Mouse (Mus musculus): ENCODE measurements at regions not wholly inside any gene's neighbourhood (a gene's known extent, or its start where the extent isn't known, plus 50 kb on each side); places are given as distances from the start of the nearest gene placed in this dataset.
A peak's percentile ranks its signal among the peaks of the same experiment; 100 is the strongest.

DNA sequence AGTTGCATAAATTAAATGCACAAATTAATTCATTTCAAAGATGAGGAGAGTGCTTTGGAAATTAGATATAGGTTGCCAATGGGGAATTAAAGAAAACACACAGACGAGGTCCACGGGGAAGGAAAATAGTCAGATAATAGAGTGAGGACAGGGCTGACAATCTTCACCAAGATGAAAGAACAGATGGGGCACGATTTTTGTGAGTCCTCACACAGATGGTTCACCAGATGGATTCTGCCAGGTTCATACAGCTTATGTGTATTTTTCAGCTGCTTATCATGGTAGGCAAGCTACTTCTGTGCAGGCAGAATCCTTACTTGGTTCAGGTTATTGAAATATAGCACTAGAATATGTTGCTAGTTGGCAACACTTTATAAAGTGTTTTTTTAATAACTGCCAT is 1585.4 kb upstream of the Igfbp7 start:
- TF ChIP-seq CTCF (IDR thresholded peaks at IDR 0.05) = no peak
- intact Hi-C loops (cut with DNase I) = loop anchor here (10.0 kb wide), 1 partner anchor 408 kb away; no protein-coding TSS in a partner anchor
- Histone ChIP-seq H3K4me3 (no peak overlapping the region), H3K27ac (no peak overlapping the region)
- DNase-seq (ENCODE audit: extremely low spot score in 1 of 2, low spot score in 2 of 2) = peak; percentile 26 to 31

DNA sequence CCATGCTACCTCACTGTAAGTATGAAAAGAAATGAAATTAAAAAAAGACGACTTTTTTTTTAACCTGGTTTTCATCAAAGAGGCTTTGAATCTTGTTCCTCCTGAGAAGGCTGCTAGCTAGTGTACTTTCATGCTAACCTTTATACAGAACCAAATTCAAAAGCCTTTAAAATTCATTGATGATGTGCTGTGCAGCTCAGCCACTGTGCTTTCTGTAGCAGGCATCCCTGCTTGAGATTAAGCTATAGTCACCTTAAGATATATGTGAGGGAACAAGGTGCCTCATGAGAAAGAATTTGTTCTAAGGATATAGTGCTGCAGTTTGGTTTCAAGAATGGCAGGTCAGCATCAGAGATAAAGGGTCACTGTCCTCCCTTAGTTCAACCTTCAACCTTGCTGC is 1581.9 kb upstream of the Igfbp7 start:
- intact Hi-C loops (cut with DNase I) = loop anchor here (10.0 kb wide), 1 partner anchor 405 kb away; no protein-coding TSS in a partner anchor
- DNase-seq (ENCODE audit: extremely low spot score in 1 of 2, low spot score in 2 of 2) = no peak
- Histone ChIP-seq H3K27ac (no peak overlapping the region), H3K4me3 (no peak overlapping the region)
- TF ChIP-seq CTCF (IDR thresholded peaks at IDR 0.05) = no peak

DNA sequence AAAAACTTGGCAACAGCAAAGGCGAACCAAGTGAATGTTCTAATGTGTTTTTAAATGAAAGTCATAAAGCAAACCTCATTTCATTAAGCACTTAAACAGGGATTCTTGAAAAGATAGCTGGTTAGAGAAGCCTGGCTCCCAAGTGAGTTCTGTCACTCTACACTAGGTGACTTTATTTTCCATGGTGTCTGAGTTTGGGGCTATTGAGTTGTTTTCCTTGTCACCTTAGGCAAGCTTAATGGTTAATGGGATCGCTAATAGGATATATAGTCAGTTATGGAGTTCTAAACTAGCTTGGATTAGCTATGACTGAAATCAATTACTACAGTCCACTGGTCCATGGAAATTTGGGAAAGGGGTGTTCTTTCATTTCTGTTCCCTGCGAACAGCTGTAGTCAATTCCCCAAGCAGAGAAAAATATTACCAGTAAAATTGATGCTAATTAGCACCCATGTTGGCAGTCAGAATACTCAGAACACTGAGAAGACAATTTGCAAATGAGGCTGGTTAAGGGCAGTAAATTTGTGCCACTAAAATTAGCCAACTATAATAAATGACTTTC is 1568.7 kb upstream of the Igfbp7 start:
- no peak for DNase-seq (ENCODE audit: extremely low spot score in 1 of 2, low spot score in 2 of 2)
- intact Hi-C loops (cut with DNase I) = no loop called here
- no peak for TF ChIP-seq CTCF (IDR thresholded peaks at IDR 0.05)
- no peak overlapping the region for H3K27ac ChIP-seq
- H3K4me3 ChIP-seq = no peak overlapping the region

DNA sequence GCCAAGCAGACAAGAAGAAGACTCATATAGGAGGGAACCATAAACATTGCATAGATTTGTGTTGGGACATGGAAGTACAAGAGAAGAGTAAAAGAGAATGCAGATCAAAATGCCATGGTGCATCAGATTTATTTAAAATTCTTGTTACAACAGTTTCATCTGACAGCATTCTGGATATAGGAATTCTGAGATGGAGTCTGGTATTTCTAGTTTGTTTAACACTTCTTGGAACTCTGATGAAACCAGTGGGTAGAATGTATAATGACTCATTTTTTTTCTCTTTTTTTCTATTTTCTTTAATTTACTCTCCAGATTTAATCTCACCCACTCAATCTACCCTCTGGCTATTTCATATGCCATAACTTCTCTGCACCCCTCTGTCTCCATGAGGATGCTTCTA is 1537.9 kb upstream of the Igfbp7 start:
- no peak overlapping the region for H3K4me3 ChIP-seq
- no peak for TF ChIP-seq CTCF (IDR thresholded peaks at IDR 0.05)
- intact Hi-C loops (cut with DNase I) = no loop called here
- no peak for DNase-seq (ENCODE audit: extremely low spot score in 1 of 2, low spot score in 2 of 2)
- H3K27ac ChIP-seq = no peak overlapping the region

DNA sequence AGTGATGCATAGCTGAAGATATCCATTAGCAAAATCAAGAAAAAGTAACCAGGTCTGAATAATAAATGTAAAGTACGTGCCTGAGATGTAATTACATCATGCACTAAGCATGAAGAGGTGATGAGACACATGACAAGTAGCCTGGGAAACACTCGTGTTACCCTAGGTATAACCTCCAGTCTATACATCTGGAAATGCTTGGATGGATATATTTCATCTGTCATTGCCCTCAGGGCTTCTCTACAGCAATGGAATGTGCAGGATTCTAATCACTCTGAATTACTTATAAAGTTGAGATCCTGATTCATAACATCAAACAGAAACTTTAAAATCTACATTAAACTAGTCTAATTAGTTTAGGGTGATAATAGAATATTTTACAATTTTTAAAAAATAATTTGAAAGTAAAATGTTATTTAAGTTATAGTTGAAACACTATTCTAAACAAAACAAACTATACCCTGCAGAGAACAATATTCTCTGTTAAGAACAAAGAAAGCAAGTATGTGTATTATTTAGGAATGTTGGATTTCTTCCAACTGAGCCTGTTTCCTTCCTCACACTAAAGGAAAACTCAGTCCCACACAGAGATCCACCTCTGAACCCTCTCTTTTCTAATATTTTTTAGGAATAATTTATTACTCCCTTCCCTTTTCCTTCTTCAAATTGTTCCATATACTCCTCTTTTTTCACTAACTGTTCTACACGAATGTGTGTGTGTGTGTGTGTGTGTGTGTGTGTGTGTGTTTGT is 1514.2 kb upstream of the Igfbp7 start:
- intact Hi-C loops (cut with DNase I) = no loop called here
- Histone ChIP-seq H3K27ac (no peak overlapping the region), H3K4me3 (no peak overlapping the region)
- TF ChIP-seq CTCF (IDR thresholded peaks at IDR 0.05) = no peak
- no peak for DNase-seq (ENCODE audit: extremely low spot score in 1 of 2, low spot score in 2 of 2)

DNA sequence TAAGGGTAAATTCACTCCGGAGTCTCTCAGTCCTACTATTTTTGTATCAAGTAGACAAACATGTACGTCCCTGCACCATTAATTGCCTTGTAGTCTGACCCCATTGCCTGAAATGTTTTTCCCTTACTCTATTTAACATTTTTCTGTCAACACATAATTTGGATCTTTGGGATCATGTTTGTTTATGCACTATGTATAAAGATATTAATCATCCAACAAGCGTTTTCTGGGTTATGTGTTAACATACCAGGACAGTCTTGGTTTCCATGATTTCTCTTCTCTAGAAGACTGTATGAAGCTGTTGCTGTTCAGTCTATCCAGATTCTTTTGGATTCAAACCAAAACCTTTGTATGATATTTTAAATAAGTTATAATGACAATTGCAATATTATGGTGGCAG is 1492.3 kb upstream of the Igfbp7 start:
- TF ChIP-seq CTCF (IDR thresholded peaks at IDR 0.05) = no peak
- Histone ChIP-seq H3K4me3 (no peak overlapping the region), H3K27ac (no peak overlapping the region)
- intact Hi-C loops (cut with DNase I) = no loop called here
- DNase-seq (ENCODE audit: extremely low spot score in 1 of 2, low spot score in 2 of 2) = no peak

DNA sequence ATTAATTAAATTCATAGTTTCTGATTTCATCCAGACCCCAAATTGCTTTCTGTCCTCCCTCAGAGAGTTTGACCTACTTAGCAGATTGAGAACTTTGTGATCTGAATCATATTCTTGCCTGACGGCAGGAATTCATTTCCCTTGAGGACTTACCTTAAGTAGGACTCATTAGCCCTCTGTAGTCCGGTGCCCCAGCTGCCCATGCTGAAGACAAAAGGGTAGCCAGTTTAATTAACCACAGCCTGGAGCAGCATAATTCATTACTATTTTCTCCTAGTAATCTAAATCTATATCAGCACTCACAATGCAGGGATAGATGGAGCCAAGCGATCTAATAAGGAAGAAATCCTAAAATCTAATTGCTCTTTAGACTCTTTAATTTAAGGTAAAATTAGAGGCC is 1470.9 kb upstream of the Igfbp7 start:
- no peak overlapping the region for H3K27ac ChIP-seq
- no peak for TF ChIP-seq CTCF (IDR thresholded peaks at IDR 0.05)
- no peak for DNase-seq (ENCODE audit: extremely low spot score in 1 of 2, low spot score in 2 of 2)
- intact Hi-C loops (cut with DNase I) = no loop called here
- H3K4me3 ChIP-seq = no peak overlapping the region

DNA sequence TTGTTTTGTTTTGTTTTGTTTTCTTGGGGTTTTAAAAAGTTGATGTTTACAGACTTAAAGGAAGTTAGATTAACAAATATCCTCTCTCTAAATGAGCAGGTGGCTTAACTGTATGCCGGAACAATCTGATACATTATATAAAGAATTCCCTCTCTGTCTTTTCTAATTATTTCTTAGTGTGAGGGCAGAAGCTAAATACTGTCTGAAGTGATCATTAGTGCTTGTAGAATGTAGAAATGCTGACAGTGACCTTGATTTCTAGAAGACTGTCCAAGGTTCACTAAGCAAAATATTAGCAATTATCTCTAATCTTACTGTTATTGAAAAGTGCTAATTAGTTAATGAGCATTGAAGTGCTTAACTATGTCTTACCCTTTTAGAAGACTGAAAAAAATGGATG is 1437.3 kb upstream of the Igfbp7 start:
- Histone ChIP-seq H3K27ac (no peak overlapping the region), H3K4me3 (no peak overlapping the region)
- DNase-seq (ENCODE audit: extremely low spot score in 1 of 2, low spot score in 2 of 2) = no peak
- TF ChIP-seq CTCF (IDR thresholded peaks at IDR 0.05) = no peak
- intact Hi-C loops (cut with DNase I) = no loop called here

DNA sequence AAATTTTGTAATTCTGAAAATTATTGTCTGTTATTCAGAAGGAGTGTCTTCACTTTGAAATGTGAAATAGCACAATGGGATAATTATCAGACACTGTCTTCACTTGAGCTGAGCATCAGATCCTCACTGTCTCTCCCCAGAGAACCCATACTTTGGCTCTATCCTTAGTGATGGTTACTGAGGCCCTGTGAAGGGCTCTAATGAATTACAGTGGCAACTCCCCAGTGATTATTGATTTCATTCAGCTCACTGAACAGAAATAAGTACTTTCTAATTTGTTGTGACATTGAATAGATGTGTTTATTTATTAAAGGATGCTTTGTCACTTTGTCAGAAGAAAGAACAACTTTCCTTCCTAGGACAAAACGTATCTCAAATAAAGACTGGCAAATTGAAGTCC is 1389.5 kb upstream of the Igfbp7 start:
- no peak for DNase-seq (ENCODE audit: extremely low spot score in 1 of 2, low spot score in 2 of 2)
- H3K27ac ChIP-seq = no peak overlapping the region
- TF ChIP-seq CTCF (IDR thresholded peaks at IDR 0.05) = no peak
- no peak overlapping the region for H3K4me3 ChIP-seq
- intact Hi-C loops (cut with DNase I) = loop anchor here (1.0 kb wide), 1 partner anchor 16 kb away; no protein-coding TSS in a partner anchor
